Mouse (Mus musculus) thymus, postnatal 10 days (tissue): ENCODE measurements around the gene Fcho2.

ENCODE experiments used
- DNase-seq, 2 experiments: peaks; one replicate each; pipeline ENCODE4 v3.0.0; 2021; ENCODE audit warnings: low spot score in 2 of 2

The Fcho2 gene

DNA sequence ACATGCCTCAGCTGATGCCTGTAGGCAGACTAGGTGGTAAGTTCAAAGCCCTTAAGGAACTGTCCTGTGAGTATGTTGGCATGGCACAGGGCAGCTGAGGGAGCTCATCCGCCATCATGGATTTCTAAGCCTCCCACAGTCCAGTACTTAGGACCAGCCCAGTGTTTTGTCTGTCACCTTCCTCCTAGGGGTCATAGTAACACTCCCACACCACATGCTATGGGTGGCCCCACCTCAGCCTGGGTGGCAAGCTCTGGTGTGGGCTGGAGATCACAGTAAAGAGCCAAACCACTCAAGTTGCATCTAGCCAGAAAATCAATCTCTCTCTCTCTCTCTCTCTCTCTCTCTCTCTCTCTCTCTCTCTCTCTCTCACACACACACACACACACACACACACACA is 136.0 kb downstream of the Fcho2 start:
- DNase-seq = no peak

DNA sequence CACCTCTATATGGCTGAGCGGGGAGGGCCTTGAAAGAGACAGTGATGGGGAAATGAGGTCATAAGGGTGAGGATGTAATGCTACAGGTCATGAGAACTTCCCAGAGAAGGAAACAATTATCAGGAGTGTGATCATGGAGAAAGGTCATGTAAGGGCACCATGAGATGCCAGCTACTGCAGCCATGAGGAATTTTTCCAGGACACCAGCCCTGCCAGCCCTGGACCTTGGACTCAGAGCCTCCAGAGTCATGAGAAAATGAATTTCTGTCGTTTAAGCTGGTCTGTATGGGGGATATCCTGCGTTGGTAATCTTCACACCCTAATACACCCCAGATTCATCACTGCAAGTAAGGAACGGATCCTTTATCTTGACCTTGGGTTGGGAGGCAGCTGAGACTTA is 141.3 kb downstream of the Fcho2 start:
- no peak for DNase-seq
